Mouse (Mus musculus) embryonic stem cell, embryonic (primary cell): ENCODE results near the gene Hic1.

Source experiments
- CTCF ChIA-PET, 4 experiments: fragments of 300-600 bp in 2 of 4; fragments of 350-600 bp in 2 of 4; sonication (Branson Sonifier 250); formaldehyde crosslinking; loops; one replicate each; lab custom pipeline; 2022; ENCODE audit warnings: inconsistent platforms in 2 of 4; lab: Charles Lee
- POLR2A ChIA-PET, 4 experiments: fragments of 300-600 bp in 2 of 4; fragments of 350-600 bp in 2 of 4; sonication (Branson Sonifier 250); formaldehyde crosslinking; loops; one replicate each; lab custom pipeline; 2022; ENCODE audit warnings: antibody characterized with exemption in 4 of 4, inconsistent platforms in 1 of 4; lab: Charles Lee

Hic1 gene

DNA sequence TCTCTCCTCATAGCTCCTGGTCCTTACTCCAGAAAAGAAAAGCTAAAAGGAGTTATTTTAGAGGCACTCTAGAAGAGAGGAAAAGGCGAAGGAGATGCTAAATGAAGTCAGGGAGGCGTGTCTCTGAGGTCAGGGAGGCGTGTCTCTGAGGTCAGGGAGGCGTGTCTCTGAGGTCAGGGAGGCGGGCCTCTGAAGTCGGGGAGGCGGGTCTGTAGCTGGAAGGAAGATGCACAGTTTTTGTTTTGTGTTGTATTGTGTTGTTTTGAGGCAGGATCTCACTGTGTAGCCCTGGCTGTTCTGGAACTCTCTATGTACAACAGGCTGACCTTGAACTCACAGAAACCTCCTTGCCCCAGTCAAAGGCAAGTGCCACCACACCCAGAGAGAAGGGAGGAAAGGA lies 28.6 kb upstream of the Hic1 start:
- ChIA-PET CTCF (interaction anchor here in 1 of 4 experiments (0.6 to 0.9 kb wide), 2 partner anchors 107 to 313 kb away, joined by 3 to 6 read pairs; no protein-coding TSS in a partner anchor), POLR2A (interaction anchor here in 3 of 4 experiments (0.5 to 1.5 kb wide), 12 partner anchors 9 to 361 kb away, joined by 3 to 4 read pairs (median 3); partner anchors contain the start of gene Hic1 (in 1 of the 3))

DNA sequence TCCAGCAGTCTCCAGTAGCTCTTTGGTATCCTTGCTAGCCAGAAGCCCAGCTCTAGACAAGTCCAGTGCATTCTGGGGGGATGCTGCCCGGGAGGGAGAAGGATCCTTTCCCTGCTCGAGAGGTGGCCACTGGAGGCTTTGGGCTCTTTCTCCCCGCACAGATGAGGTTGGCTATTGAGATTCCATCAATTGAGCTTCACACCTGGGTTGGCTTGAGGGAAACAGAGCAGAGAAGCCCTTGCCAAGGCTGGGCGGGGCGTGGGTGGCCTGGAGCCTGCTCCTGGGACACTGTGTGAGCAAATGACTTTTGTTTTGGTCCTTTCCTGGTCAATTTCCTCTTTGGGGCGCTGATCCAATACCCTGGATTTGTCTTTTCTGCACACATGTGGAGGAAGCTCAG lies 26.8 kb upstream of the Hic1 start:
- CTCF ChIA-PET = interaction anchor here in 3 of 4 experiments (0.6 to 4.7 kb wide), 7 partner anchors 26 to 517 kb away, joined by 3 to 43 read pairs (median 3); partner anchors contain the start of gene Hic1 (in 1 of the 3)

DNA sequence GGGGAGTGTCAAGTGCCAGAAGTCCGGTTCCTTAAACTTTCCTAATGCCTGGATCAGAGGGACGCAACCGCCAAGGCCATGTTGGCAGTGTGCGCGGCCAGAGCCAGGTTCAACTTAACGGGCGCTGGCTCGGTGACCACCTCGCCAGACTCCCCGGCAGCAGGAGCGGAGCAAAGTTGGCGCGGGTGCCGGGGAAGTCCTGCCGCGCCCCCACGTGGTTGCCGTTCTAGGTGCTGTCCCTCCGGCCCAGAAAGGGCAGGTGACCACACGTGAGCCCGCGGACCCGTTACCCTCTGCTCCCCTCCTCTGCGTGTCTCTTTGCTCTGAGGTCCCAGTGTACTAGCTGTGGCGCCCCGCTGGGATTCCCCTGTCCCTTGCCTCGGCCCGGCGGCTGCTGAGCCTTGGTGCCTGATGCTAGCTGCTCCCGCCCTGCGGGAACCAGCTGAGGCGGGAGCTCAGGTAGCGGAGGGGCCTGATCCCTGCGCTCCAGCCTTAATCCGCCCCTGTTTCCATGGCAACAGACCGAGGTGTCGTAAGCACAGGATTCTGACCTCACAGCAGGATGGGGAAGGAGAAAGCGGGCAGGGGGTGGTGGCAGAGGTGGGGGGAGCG lies 25.6 kb upstream of the Hic1 start:
- ChIA-PET POLR2A (interaction anchor here (0.6 to 6.9 kb wide), 29 partner anchors 9 to 360 kb away, joined by 3 to 42 read pairs (median 3); partner anchors contain the start of genes Tlcd2 (in 2 of the 4), Hic1 (in 1 of the 4), Ovca2 (in 1 of the 4) and Rilp (in 1 of the 4)), CTCF (interaction anchor here (0.5 to 4.7 kb wide), 15 partner anchors 12 to 354 kb away, joined by 3 to 43 read pairs (median 4); partner anchors contain the start of gene Hic1 (in 2 of the 4))

More for the DNA sequence above, 26.8 kb upstream of the Hic1 start:
- POLR2A ChIA-PET = interaction anchor here in 3 of 4 experiments (0.6 to 3.4 kb wide), 19 partner anchors 9 to 432 kb away, joined by 3 to 17 read pairs (median 4); partner anchors contain the start of gene Tlcd2 (in 1 of the 3)

DNA sequence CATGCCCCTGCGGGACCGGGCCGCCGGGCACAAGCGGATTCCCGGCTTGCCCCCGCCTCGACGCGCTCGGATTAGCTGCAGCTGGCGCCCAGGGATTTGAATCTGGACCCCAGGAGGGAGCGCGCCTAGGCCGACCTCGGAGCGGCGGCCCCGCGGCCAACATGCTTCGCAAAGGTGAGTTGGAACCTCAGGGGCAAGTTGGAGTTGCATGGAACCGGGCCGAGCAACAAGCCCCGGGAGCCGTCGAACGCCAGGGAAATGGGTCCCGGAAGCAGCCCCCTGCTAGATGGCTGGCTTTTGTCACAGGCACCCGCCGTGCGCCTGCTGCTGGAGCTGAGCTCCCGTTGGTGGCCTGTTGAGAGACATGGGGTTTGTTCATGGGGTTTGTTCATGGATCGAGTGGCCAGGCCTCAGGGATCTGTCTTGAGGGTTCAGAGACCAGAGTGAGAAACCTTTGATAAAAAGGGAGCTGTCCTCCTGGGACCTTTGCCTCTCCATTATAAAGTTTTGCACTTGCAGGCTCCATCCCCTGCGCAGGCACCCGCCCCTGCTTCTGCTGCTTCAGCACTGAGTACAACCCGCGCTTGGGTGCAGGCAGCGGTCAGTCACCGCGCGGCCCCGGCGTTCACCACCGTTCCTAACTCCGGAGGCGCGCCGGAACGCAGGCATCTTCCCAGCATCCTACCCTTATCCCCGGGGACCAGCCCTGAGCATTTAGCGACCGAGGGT lies 25.0 kb upstream of the Hic1 start:
- POLR2A ChIA-PET = interaction anchor here (0.6 to 6.9 kb wide), 34 partner anchors 10 to 538 kb away, joined by 3 to 42 read pairs (median 4); partner anchors contain the start of genes Hic1 (in 1 of the 4), Ovca2 (in 1 of the 4), Rilp (in 1 of the 4) and Rpa1 (in 1 of the 4)
- CTCF ChIA-PET = interaction anchor here (0.8 to 4.9 kb wide), 19 partner anchors 21 to 213 kb away, joined by 3 to 43 read pairs (median 4); partner anchors contain the start of gene Hic1 (in 2 of the 4)

DNA sequence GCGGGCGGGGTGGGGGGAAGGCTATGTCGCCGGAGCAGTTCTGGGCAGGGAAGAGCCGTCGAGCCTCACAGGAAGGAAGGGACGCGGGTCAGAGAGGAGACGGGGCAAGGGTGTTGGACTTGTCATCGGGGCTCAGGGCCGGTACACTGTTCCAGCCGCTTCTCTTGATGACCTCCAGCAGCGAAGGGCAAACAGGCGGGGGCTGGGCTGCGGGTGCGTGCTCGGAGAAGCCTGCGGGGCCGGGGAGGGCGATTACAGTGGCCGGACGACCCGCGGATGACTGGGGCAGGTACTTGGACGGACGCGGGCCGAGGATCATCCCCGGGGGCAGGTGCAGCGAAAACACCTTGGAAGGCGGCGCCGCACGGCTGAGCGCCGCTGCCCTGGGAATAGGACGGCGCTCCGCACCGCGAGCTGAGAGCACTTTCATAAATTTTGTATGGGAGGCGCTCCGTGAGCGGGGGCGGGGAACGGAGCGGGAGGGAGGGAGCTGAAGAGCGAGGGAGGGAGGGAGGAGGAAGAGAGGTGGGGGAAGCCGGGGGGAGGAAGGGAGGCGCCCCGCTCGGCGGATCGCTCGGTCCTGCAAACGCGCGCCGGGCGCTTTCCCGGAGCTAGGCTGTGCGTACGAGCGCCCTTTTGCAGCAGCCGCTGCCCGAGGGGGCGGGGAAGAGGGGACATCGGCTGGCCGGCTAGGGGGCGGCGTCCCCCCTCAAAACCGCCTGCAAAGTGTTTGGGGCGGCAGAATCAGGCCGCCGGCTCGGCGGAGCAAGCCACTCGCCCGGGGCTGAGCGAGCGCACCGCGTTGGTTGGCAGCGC lies 24.1 kb upstream of the Hic1 start, which contains the start of gene Rtn4rl1:
Gene Rtn4rl1 (plus strand): TSS at position 528 of the 816 bp plus-strand sequence.
- ChIA-PET CTCF (interaction anchor here (0.6 to 4.9 kb wide), 23 partner anchors 15 to 635 kb away, joined by 3 to 43 read pairs (median 4); partner anchors contain the start of gene Hic1 (in 2 of the 4)), POLR2A (interaction anchor here (0.5 to 6.9 kb wide), 24 partner anchors 9 to 539 kb away, joined by 3 to 42 read pairs (median 4); partner anchors contain the start of genes Hic1 (in 1 of the 4), Ovca2 (in 1 of the 4), Smg6 (in 1 of the 4) and Tlcd2 (in 1 of the 4))

DNA sequence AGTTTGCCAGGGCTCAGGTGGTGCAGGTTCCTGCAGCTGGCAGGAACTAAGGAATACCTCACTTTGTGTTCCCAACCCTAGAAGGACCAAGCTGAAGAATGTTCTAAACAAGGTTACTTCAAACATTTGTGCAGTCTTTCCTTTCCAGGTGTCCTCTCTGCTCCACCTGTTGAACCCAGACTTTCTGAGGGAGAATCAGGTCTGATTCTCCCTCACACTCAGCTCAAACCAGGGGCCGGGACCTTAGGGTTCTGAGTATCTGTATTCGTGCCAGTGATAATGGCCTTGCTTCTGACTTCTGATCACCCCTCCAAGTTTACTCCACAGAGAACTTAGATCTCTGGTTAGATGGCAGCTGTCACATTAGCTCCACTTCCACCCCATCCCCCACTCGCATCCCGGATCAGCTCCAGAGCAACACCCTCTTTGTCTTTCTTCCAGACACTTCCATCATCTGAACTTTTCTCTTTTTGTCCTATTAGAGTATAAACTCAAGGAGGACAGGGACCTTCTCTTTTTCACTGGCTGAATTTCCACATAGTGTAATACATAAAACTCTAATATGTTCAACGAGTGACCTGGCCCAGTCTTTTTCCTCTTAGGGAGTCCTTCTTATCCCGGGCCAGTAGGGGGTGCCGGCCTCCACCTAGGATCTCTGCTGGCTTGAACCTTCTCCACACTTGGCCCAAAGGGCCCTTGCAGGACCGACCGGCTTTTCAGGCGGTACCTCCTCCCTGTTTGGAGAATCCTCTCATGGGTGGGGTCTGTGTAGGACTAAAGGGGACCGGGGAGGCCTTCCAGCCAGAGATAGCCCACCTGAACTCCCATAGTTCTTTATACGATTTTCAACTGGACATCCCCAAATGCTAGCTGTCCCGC lies 23.3 kb upstream of the Hic1 start:
- ChIA-PET CTCF (interaction anchor here (0.6 to 4.9 kb wide), 27 partner anchors 14 to 634 kb away, joined by 3 to 43 read pairs (median 4); partner anchors contain the start of gene Hic1 (in 1 of the 4)), POLR2A (interaction anchor here in 3 of 4 experiments (0.5 to 6.9 kb wide), 15 partner anchors 11 to 270 kb away, joined by 3 to 42 read pairs (median 4); partner anchors contain the start of genes Hic1 (in 1 of the 3), Ovca2 (in 1 of the 3), Rpa1 (in 1 of the 3) and Smg6 (in 1 of the 3))

DNA sequence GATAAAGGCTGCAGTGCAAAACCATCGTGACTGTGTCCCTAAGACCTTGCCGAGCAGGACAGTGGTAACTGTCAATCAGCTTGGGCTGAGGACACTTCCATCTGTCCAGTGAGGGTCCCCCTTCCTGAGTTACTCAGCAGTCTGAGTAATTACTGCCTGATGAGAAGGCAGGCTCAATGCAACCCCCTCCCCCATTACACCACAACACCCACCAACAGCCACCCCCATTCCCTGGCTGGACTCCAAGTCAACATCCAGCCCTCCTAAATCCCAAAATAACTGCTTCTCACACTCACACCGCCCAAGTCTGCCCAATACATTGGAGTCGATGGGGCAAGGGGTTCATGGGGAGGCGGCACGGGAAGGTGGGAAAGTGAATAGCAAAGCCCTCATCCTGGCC lies 22.5 kb upstream of the Hic1 start:
- ChIA-PET CTCF (interaction anchor here (0.6 to 4.9 kb wide), 18 partner anchors 22 to 319 kb away, joined by 3 to 43 read pairs (median 4); partner anchors contain the start of gene Hic1 (in 1 of the 4)), POLR2A (interaction anchor here in 3 of 4 experiments (0.5 to 6.9 kb wide), 11 partner anchors 12 to 156 kb away, joined by 3 to 42 read pairs (median 3); partner anchors contain the start of genes Hic1 (in 1 of the 3), Ovca2 (in 1 of the 3), Rpa1 (in 1 of the 3) and Smyd4 (in 1 of the 3))

DNA sequence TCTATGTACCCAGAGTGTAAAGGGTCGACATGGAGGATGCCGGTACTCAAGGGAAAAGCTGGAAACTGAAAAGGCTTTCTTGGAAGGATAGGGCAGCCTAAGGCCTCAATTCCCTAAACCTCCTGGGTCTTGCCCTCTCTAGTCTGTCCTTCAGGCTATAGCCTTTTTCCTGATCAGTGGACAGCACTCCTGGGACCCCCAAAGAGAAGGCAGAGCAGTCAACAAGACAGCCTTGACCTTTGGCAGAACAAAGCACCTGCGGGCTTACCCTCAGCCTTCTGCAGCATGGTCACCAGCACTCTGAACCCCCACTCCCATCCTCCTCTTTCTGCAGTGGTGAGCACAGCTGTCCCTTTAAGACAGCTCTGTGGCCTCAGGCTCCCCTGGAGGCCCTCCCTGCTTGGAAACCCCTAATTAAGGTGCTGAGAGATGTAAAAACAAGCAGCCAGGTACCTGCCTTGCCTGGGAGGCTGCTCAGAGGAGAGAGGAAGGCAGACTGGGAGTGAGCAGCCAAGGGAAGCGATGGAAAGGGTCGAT lies 21.7 kb upstream of the Hic1 start, which contains the start of gene Dph1:
Gene Dph1 (minus strand): TSS at position 337 of the 537 bp plus-strand sequence.
- CTCF ChIA-PET = interaction anchor here (0.6 to 4.9 kb wide), 16 partner anchors 12 to 102 kb away, joined by 3 to 34 read pairs (median 4); partner anchors contain the start of gene Hic1 (in 1 of the 4)
- POLR2A ChIA-PET = interaction anchor here in 2 of 4 experiments (0.5 to 6.9 kb wide), 22 partner anchors 11 to 361 kb away, joined by 3 to 42 read pairs (median 4); partner anchors contain the start of genes Hic1 (in 2 of the 2), Ovca2 (in 2 of the 2), Tlcd2 (in 2 of the 2) and Mnt (in 1 of the 2)

DNA sequence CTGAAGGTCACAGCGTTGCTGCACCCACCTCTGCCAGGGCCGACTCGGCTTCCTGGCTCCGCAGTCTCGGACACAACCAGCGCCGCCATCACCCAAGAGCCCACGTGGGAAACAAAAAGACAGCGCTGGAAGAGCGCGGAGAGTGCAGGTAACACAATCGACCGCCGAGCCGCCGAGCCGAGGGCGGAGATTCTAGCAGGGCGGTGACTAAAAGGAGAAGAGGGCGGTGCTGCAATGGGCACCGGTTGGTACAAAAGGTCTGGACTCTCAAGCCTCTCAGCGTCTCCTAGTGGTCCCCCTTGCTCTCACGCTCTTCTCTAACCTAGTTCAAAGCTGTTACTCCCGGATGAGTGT lies 21.0 kb upstream of the Hic1 start:
- POLR2A ChIA-PET = interaction anchor here in 2 of 4 experiments (0.5 to 6.9 kb wide), 24 partner anchors 10 to 360 kb away, joined by 3 to 42 read pairs (median 4); partner anchors contain the start of genes Hic1 (in 2 of the 2), Ovca2 (in 2 of the 2), Tlcd2 (in 2 of the 2) and Mnt (in 1 of the 2)
- CTCF ChIA-PET = interaction anchor here (0.8 to 4.9 kb wide), 14 partner anchors 11 to 102 kb away, joined by 3 to 34 read pairs (median 4); partner anchors contain the start of gene Hic1 (in 1 of the 4)

DNA sequence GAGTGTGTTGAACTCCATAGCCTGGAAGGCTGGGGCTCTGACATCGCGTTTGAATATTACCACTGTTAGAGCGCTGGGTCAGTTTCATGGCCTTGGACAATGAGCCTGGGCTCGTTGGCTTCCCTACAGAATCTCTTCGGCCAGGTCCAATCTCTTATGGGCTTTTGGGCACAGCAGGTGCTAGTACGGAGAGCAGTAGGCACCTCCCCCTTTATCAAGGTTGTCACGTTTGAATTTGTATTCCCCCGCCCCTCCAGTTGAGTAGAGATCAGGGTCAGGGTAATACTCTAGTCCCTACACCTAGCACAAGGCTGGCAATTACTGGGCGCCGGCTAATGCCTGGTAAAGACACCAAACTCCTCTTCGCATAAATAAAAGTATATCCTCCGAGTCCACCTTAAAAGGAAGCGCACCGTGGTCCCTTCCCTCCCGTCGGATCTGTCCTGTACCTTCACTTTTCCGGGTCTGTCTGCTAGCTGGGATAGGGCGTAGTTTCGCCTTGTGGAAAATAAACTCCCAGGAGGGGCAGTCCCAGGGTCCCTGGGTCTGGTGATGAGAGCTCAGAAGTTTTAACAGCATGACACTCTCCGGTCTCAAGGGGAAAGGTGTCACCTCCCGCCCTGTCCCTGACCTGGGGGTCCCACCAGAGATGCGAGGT lies 20.5 kb upstream of the Hic1 start:
- ChIA-PET CTCF (interaction anchor here in 2 of 4 experiments (0.8 to 4.9 kb wide), 10 partner anchors 11 to 103 kb away, joined by 3 to 34 read pairs (median 7); partner anchors contain the start of gene Hic1 (in 1 of the 2)), POLR2A (interaction anchor here in 3 of 4 experiments (0.9 to 6.9 kb wide), 22 partner anchors 10 to 360 kb away, joined by 3 to 42 read pairs (median 4); partner anchors contain the start of genes Hic1 (in 2 of the 3), Ovca2 (in 2 of the 3), Tlcd2 (in 2 of the 3) and Mnt (in 1 of the 3))

DNA sequence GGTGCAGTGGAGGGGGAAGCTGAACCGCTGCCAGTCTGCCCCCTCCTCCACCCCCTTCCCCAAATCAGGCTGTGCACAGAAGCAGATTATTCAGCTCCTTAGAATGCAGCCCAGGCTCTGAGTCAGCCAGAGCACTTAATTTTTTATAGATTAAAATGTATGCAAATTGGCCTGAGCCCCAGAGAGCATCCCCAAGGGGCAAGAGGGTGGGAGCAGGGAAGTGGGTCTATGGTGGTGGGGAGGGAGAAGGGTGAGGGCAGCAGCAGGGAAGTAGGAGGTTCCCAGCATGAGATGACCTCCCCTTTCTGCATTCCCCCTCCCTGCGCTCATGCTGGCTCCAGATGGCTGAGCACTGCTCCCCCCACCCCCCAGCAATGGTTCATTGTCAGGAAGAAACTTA lies 15.7 kb upstream of the Hic1 start:
- ChIA-PET POLR2A (interaction anchor here in 1 of 4 experiments (0.7 kb wide), 1 partner anchor 9 kb away, joined by 3 read pairs; the partner anchor contains the start of gene Rtn4rl1), CTCF (interaction anchor here in 1 of 4 experiments (0.9 kb wide), 1 partner anchor 16 kb away, joined by 5 read pairs; the partner anchor contains the start of gene Hic1)

DNA sequence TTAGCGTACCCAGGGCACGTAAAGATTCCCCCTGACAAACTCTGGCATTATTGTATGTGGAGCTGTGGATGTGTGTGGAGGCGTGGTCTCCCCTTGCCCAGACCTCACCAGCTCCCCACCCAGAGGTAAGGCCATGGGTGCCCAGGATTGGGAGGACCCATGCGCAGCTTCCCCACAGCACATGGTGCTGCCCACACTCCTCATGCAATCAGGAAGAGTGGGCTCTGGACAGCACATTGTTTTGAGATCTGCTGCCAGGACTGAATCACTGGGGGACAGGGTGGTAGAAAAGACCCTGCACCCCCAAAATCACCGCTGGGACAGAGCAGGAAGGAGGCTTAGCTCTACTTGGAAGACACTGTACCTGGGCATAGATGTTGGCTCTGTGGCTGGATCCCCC lies 15.3 kb upstream of the Hic1 start:
- ChIA-PET POLR2A (interaction anchor here in 1 of 4 experiments (0.7 kb wide), 1 partner anchor 9 kb away, joined by 3 read pairs; the partner anchor contains the start of gene Rtn4rl1), CTCF (interaction anchor here in 1 of 4 experiments (1.0 kb wide), 1 partner anchor 14 kb away, joined by 3 read pairs; no protein-coding TSS in a partner anchor)

DNA sequence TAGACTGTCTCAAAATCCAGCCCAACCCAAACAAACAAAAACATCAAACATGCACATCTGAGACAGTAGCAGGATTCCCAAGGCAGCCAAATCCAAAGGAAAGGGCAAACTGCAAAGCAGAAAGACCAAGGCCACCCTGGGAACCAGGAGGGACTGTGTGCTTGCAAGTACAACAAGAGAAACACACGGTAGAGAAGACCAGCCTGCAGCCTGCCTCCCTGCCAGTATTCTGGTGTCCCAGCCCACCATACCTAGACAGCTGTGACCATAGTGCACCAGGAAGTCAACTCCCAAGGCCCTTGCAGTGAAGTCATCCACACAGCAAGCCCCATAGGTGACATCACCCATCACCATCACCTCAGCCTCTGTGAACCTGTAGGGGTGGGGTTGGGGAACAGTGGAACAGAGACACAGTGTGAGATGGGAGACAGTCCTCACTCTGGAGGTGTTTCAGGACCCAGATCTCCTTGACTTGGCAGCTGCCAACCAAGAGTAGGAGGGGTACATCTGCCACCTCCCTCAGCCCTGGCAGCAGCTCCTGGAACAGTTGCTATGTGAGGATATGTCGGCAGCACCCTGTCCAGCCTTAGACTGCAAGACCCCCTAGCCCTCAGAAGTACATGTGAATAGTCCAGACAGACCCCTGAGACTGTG lies 14.7 kb upstream of the Hic1 start:
- CTCF ChIA-PET = interaction anchor here in 2 of 4 experiments (1.0 to 1.1 kb wide), 2 partner anchors 11 to 14 kb away, joined by 3 read pairs; no protein-coding TSS in a partner anchor
- POLR2A ChIA-PET = interaction anchor here in 1 of 4 experiments (0.7 to 1.4 kb wide), 2 partner anchors 10 kb away, joined by 3 to 5 read pairs; partner anchors contain the start of gene Rtn4rl1
